Mouse (Mus musculus) left cerebral cortex, postnatal 10 days (tissue): ENCODE results near the gene Rexo4. TPM values are rescaled to one million over a fixed set of nuclear protein-coding genes. Genes with fewer than 3 reads are reported as not detected.
A peak's percentile ranks its signal among the peaks of the same experiment; 100 is the strongest.

Source experiments
- DNase-seq, 2 experiments: peaks; one replicate each; pipeline ENCODE4 v3.0.0; 2021 to 2022; ENCODE audit warnings: low spot score in 2 of 2, mixed read lengths in 1 of 2; ENCODE audit errors: extremely low spot score in 1 of 2
- intact Hi-C: fragments of 180-260 bp; cut with DNase I; formaldehyde crosslinking; loops from one replicate; pipeline ENCODE4 v1.15.1; 2025
- total RNA-seq, 2 experiments: library from RNA; stranded (reverse); gene quantifications; 2 replicates each; pipeline ENCODE4 v1.2.3; 2021

The Rexo4 gene
- total RNA-seq, result 10 to 100 TPM; 48.4 to 53.5 TPM

- DNase-seq, result peak; percentile 94 to 95
- intact Hi-C loops, result no loop called here
These were observed at the start of gene Rexo4 for GRCm38 (mm10) chr2:26963923-26964723. TSS of gene Rexo4 (minus strand) at chr2:26964386.

GRCm38 (mm10) chr2:27009714-27010244 lies 45.6 kb upstream of the Rexo4 start, which contains the start of gene Cacfd1:
TSS of gene Cacfd1 (plus strand) at chr2:27009926.
- DNase-seq, result peak; percentile 73 to 95
- intact Hi-C loops, result loop anchor here (5.0 kb wide), 1 partner anchor 77 kb away; the partner anchor contains the start of genes Stkld1 and Surf4

- DNase-seq, result no peak
- intact Hi-C loops, result loop anchor here (5.0 kb wide), 1 partner anchor 75 kb away; the partner anchor contains the start of genes Stkld1 and Surf4
These were observed 43.5 kb upstream of the Rexo4 start for GRCm38 (mm10) chr2:27007701-27008100.

- DNase-seq, result no peak
- intact Hi-C loops, result loop anchor here (5.0 kb wide), 1 partner anchor 74 kb away; the partner anchor contains the start of genes Stkld1 and Surf4
These were observed 42.1 kb upstream of the Rexo4 start for GRCm38 (mm10) chr2:27006255-27006654.

GRCm38 (mm10) chr2:26997993-26998392 lies 33.8 kb upstream of the Rexo4 start:
- DNase-seq, result no peak
- intact Hi-C loops, result no loop called here

- no peak for DNase-seq
- intact Hi-C loops, result no loop called here
These were observed 33.3 kb upstream of the Rexo4 start for GRCm38 (mm10) chr2:26997498-26997897.

GRCm38 (mm10) chr2:26993936-26994335 lies 29.8 kb upstream of the Rexo4 start:
- intact Hi-C loops, result no loop called here
- no peak for DNase-seq

- no peak for DNase-seq
- intact Hi-C loops, result no loop called here
These were observed 20.5 kb upstream of the Rexo4 start for GRCm38 (mm10) chr2:26984640-26985039.

- intact Hi-C loops, result no loop called here
- no peak for DNase-seq
These were observed 20.0 kb upstream of the Rexo4 start for GRCm38 (mm10) chr2:26984179-26984578.

- no peak for DNase-seq
- intact Hi-C loops, result no loop called here
These were observed 16.2 kb upstream of the Rexo4 start for GRCm38 (mm10) chr2:26980361-26980760.

- intact Hi-C loops, result no loop called here
- DNase-seq, result no peak
These were observed 9.8 kb upstream of the Rexo4 start for GRCm38 (mm10) chr2:26973960-26974359.

- DNase-seq, result no peak
- intact Hi-C loops, result no loop called here
These were observed 8.9 kb upstream of the Rexo4 start, which contains the start of gene Adamts13 for GRCm38 (mm10) chr2:26973116-26973515. TSS of gene Adamts13 (plus strand) at chr2:26973416.

- DNase-seq, result no peak
- intact Hi-C loops, result no loop called here
These were observed 3.1 kb upstream of the Rexo4 start for GRCm38 (mm10) chr2:26967262-26967661.

GRCm38 (mm10) chr2:26964724-26965370 lies 661 bp upstream of the Rexo4 start:
- no peak for DNase-seq
- intact Hi-C loops, result no loop called here

- intact Hi-C loops, result no loop called here
These were observed 3.4 kb downstream of the Rexo4 start for GRCm38 (mm10) chr2:26960756-26961155.

GRCm38 (mm10) chr2:26957488-26957859 lies 6.7 kb downstream of the Rexo4 start:
- no peak for DNase-seq
- intact Hi-C loops, result no loop called here

More at GRCm38 (mm10) chr2:26960756-26961155, 3.4 kb downstream of the Rexo4 start:
- DNase-seq, result no peak

- intact Hi-C loops, result no loop called here
- DNase-seq, result no peak
These were observed 7.2 kb downstream of the Rexo4 start for GRCm38 (mm10) chr2:26956811-26957487.

GRCm38 (mm10) chr2:26954735-26955395 lies 9.3 kb downstream of the Rexo4 start:
- intact Hi-C loops, result no loop called here
- no peak for DNase-seq

GRCm38 (mm10) chr2:26952866-26953265 lies 11.3 kb downstream of the Rexo4 start:
- intact Hi-C loops, result no loop called here
- DNase-seq, result no peak
